Mouse (Mus musculus) hindbrain, embryonic 10.5 days (tissue): ENCODE results near the gene Arap1. TPM values are rescaled to one million over a fixed set of nuclear protein-coding genes. Genes with fewer than 3 reads are reported as not detected.
A peak's percentile ranks its signal among the peaks of the same experiment; 100 is the strongest.

Source experiments
- DNase-seq: peaks from one replicate; pipeline ENCODE4 v3.0.0-alpha.2; 2017; ENCODE audit warnings: low spot score
- H3K27ac ChIP-seq: fragments of 300-500 bp; sonication (generic); 2 replicates; pipeline ENCODE4 v1.5.1; 2016; ENCODE audit warnings: mild to moderate bottlenecking, moderate library complexity
- H3K27me3 ChIP-seq: fragments of 300-500 bp; sonication (generic); 2 replicates; pipeline ENCODE4 v1.6.1; 2016; ENCODE audit warnings: mild to moderate bottlenecking; ENCODE audit not compliant: poor library complexity, insufficient read depth, severe bottlenecking
- H3K36me3 ChIP-seq: fragments of 300-500 bp; sonication (generic); 2 replicates; pipeline ENCODE4 v1.6.1; 2016; ENCODE audit warnings: mild to moderate bottlenecking, moderate library complexity
- H3K4me1 ChIP-seq: fragments of 300-500 bp; sonication (generic); replicated peaks from 2 replicates; pipeline ENCODE4 v1.6.1; 2016; ENCODE audit warnings: mild to moderate bottlenecking
- H3K4me3 ChIP-seq: fragments of 300-500 bp; sonication (generic); 2 replicates; pipeline ENCODE4 v1.5.1; 2016; ENCODE audit warnings: mild to moderate bottlenecking, moderate library complexity
- H3K9me3 ChIP-seq: fragments of 300-500 bp; sonication (generic); 2 replicates; pipeline ENCODE4 v1.6.1; 2016; ENCODE audit warnings: mild to moderate bottlenecking, moderate library complexity
- WGBS: fragments of 180-500 bp; shearing (Covaris S2); methylation state at CpG from one replicate; pipeline ENCODE4 v1.1.7; 2016; 5-methylcytosine and 5-hydroxymethylcytosine counted together
- polyA plus RNA-seq: library from polyadenylated mRNA; unstranded; fragments of >200 nt; fragmentation: Nextera tagmentation; extraction: Ambion mirVana; gene quantifications from 2 replicates; pipeline ENCODE4 v1.2.1, GENCODE M21; 2016

Arap1 gene
- polyA plus RNA-seq, 1 experiment from 2014 or later: 19.2 TPM

- no peak for DNase-seq
- Histone ChIP-seq H3K27ac (no peak overlapping the region), H3K36me3 (no peaks in the 10 kb centered on the region), H3K4me1 (peaks cover 31% of the 10 kb centered on the region), H3K9me3 (no peaks in the 10 kb centered on the region), H3K4me3 (no peak overlapping the region), H3K27me3 (peaks cover 12% of the 10 kb centered on the region)
- WGBS: 88% methylated on average over 5 of the region's 5 CpGs
Measured at GRCm38 (mm10) chr7:101354423-101354822, 6.6 kb downstream of the Arap1 start.

- WGBS: 85% methylated on average over 6 of the region's 6 CpGs
Measured at GRCm38 (mm10) chr7:101355551-101356100, 7.8 kb downstream of the Arap1 start.

GRCm38 (mm10) chr7:101356868-101357267 is 9.0 kb downstream of the Arap1 start:
- H3K36me3 ChIP-seq: no peaks in the 10 kb centered on the region
- H3K4me1 ChIP-seq: peaks cover 23% of the 10 kb centered on the region
- 59% methylated on average over 3 of the region's 3 CpGs for WGBS
- H3K27me3 ChIP-seq: no peaks in the 10 kb centered on the region; the same call in 1 of the 2 replicates
- H3K27ac ChIP-seq: peak overlapping the region; percentile 70
- DNase-seq: no peak
- no peak overlapping the region for H3K4me3 ChIP-seq
- H3K9me3 ChIP-seq: no peaks in the 10 kb centered on the region

More at GRCm38 (mm10) chr7:101355551-101356100, 7.8 kb downstream of the Arap1 start:
- no peak overlapping the region for H3K27ac ChIP-seq
- H3K36me3 ChIP-seq: no peaks in the 10 kb centered on the region
- no peaks in the 10 kb centered on the region for H3K9me3 ChIP-seq
- peaks cover 23% of the 10 kb centered on the region for H3K4me1 ChIP-seq
- H3K4me3 ChIP-seq: no peak overlapping the region
- H3K27me3 ChIP-seq: peaks cover under 1% of the 10 kb centered on the region; the same call in 1 of the 2 replicates
- DNase-seq: no peak

GRCm38 (mm10) chr7:101360406-101360805 is 12.5 kb downstream of the Arap1 start:
- DNase-seq: no peak
- no peaks in the 10 kb centered on the region for H3K9me3 ChIP-seq
- H3K27ac ChIP-seq: no peak overlapping the region
- H3K4me3 ChIP-seq: no peak overlapping the region
- H3K4me1 ChIP-seq: peaks cover 25% of the 10 kb centered on the region
- WGBS: 81% methylated on average over 3 of the region's 3 CpGs
- H3K36me3 ChIP-seq: no peaks in the 10 kb centered on the region
- no peaks in the 10 kb centered on the region; the same call in 1 of the 2 replicates for H3K27me3 ChIP-seq

- Histone ChIP-seq H3K9me3 (no peaks in the 10 kb centered on the region), H3K36me3 (no peaks in the 10 kb centered on the region), H3K4me3 (no peak overlapping the region), H3K27me3 (no peaks in the 10 kb centered on the region; the same call in 1 of the 2 replicates), H3K27ac (0 out of 2 replicates have a peak overlapping the region, but pooled peaks have one; percentile 3), H3K4me1 (peaks cover 24% of the 10 kb centered on the region)
- 83% methylated on average over 4 of the region's 4 CpGs for WGBS
- DNase-seq: no peak
Measured at GRCm38 (mm10) chr7:101361021-101361420, 13.2 kb downstream of the Arap1 start.

- Histone ChIP-seq H3K36me3 (no peaks in the 10 kb centered on the region), H3K4me1 (peaks cover 17% of the 10 kb centered on the region), H3K27me3 (no peaks in the 10 kb centered on the region; the same call in 1 of the 2 replicates), H3K9me3 (no peaks in the 10 kb centered on the region), H3K27ac (0 out of 2 replicates have a peak overlapping the region, but pooled peaks have one; percentile 3), H3K4me3 (no peak overlapping the region)
- 72% methylated on average over 4 of the region's 4 CpGs for WGBS
- no peak for DNase-seq
Measured at GRCm38 (mm10) chr7:101361767-101362166, 13.9 kb downstream of the Arap1 start.

- peaks cover 9% of the 10 kb centered on the region; the same call in 1 of the 2 replicates for H3K4me1 ChIP-seq
- no peak for DNase-seq
- no peak overlapping the region for H3K4me3 ChIP-seq
- 74% methylated on average over 5 of the region's 5 CpGs for WGBS
- H3K27me3 ChIP-seq: no peaks in the 10 kb centered on the region
- no peaks in the 10 kb centered on the region for H3K36me3 ChIP-seq
- H3K9me3 ChIP-seq: no peaks in the 10 kb centered on the region
- no peak overlapping the region for H3K27ac ChIP-seq
Measured at GRCm38 (mm10) chr7:101362791-101363191, 14.9 kb downstream of the Arap1 start.

GRCm38 (mm10) chr7:101363914-101364313 is 16.0 kb downstream of the Arap1 start:
- Histone ChIP-seq H3K36me3 (no peaks in the 10 kb centered on the region), H3K4me1 (peaks cover 9% of the 10 kb centered on the region; the same call in 1 of the 2 replicates), H3K27ac (no peak overlapping the region), H3K4me3 (no peak overlapping the region), H3K27me3 (no peaks in the 10 kb centered on the region), H3K9me3 (no peaks in the 10 kb centered on the region)
- 84% methylated on average over 5 of the region's 5 CpGs for WGBS
- DNase-seq: no peak

GRCm38 (mm10) chr7:101367901-101368852 is 20.3 kb downstream of the Arap1 start:
- Histone ChIP-seq H3K27me3 (peaks cover 4% of the 10 kb centered on the region; the same call in 1 of the 2 replicates), H3K9me3 (no peaks in the 10 kb centered on the region), H3K4me1 (peaks cover 9% of the 10 kb centered on the region; the same call in 1 of the 2 replicates), H3K36me3 (no peaks in the 10 kb centered on the region), H3K4me3 (no peak overlapping the region), H3K27ac (no peak overlapping the region)
- 70% methylated on average over 11 of the region's 11 CpGs for WGBS
- no peak for DNase-seq

GRCm38 (mm10) chr7:101369666-101370065 is 21.8 kb downstream of the Arap1 start:
- no peak for DNase-seq
- H3K27me3 ChIP-seq: peaks cover 5% of the 10 kb centered on the region; the same call in 1 of the 2 replicates
- WGBS: 74% methylated on average over 7 of the region's 7 CpGs

GRCm38 (mm10) chr7:101373082-101373481 is 25.2 kb downstream of the Arap1 start:
- WGBS: 86% methylated on average over 26 of the region's 26 CpGs
- no peaks in the 10 kb centered on the region for H3K36me3 ChIP-seq

More at GRCm38 (mm10) chr7:101369666-101370065, 21.8 kb downstream of the Arap1 start:
- 0 out of 2 replicates have a peak, but pooled peaks cover 3% of the 10 kb centered on the region for H3K4me1 ChIP-seq
- H3K9me3 ChIP-seq: no peaks in the 10 kb centered on the region
- no peak overlapping the region for H3K27ac ChIP-seq
- H3K36me3 ChIP-seq: no peaks in the 10 kb centered on the region
- no peak overlapping the region for H3K4me3 ChIP-seq

GRCm38 (mm10) chr7:101374155-101374554 is 26.3 kb downstream of the Arap1 start:
- Histone ChIP-seq H3K4me3 (no peak overlapping the region), H3K27me3 (peaks cover 5% of the 10 kb centered on the region; the same call in 1 of the 2 replicates), H3K36me3 (no peaks in the 10 kb centered on the region), H3K9me3 (no peaks in the 10 kb centered on the region), H3K27ac (no peak overlapping the region), H3K4me1 (peaks cover 19% of the 10 kb centered on the region)
- DNase-seq: no peak

More at GRCm38 (mm10) chr7:101373082-101373481, 25.2 kb downstream of the Arap1 start:
- 0 out of 2 replicates have a peak overlapping the region, but pooled peaks have one; percentile 29 for H3K27ac ChIP-seq
- DNase-seq: no peak
- peaks cover 5% of the 10 kb centered on the region; the same call in 1 of the 2 replicates for H3K27me3 ChIP-seq
- no peak overlapping the region for H3K4me3 ChIP-seq
- H3K9me3 ChIP-seq: no peaks in the 10 kb centered on the region
- peaks cover 12% of the 10 kb centered on the region for H3K4me1 ChIP-seq
